Mouse (Mus musculus) sigmoid colon, adult 10 weeks (tissue): Measurements from ENCODE around the gene Tmem89. TPM values are rescaled to one million over a fixed set of nuclear protein-coding genes. Genes with fewer than 3 reads are reported as not detected.

ENCODE experiments used
- polyA plus RNA-seq: library from polyadenylated mRNA; stranded (reverse); fragments of 350-450 nt; fragmentation: Illumina TruSeq; extraction: RNeasy Lipid Tissue Mini Kit (QIAGEN cat#74804); gene quantifications from one replicate; pipeline ENCODE4 v1.2.3, GENCODE M21; 2014; ENCODE audit warnings: low read depth, low replicate concordance

Tmem89 gene
- not detected for polyA plus RNA-seq

DNA sequence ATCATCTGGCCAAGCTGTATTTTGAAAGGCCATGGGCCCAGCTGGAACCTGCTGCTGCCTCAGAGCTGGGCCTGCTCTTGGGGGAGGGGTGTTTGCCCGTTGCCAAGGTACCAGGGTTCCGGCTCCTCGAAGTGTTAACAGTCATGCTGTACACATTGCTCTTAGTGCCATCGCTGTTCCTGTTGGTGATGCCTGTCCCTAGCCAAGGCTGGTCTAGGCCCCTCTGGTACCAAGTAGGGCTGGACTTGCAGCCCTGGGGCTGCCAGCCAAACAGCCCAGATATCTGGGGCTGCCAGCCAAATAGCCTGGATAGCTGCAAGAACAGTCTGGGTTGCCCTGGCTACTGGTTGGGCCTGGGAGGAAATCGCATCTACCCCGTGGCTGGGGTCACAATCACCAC is at the start of gene Tmem89:
Tmem89 (plus strand) TSS at position 129 of the 400 bp plus-strand sequence.

DNA sequence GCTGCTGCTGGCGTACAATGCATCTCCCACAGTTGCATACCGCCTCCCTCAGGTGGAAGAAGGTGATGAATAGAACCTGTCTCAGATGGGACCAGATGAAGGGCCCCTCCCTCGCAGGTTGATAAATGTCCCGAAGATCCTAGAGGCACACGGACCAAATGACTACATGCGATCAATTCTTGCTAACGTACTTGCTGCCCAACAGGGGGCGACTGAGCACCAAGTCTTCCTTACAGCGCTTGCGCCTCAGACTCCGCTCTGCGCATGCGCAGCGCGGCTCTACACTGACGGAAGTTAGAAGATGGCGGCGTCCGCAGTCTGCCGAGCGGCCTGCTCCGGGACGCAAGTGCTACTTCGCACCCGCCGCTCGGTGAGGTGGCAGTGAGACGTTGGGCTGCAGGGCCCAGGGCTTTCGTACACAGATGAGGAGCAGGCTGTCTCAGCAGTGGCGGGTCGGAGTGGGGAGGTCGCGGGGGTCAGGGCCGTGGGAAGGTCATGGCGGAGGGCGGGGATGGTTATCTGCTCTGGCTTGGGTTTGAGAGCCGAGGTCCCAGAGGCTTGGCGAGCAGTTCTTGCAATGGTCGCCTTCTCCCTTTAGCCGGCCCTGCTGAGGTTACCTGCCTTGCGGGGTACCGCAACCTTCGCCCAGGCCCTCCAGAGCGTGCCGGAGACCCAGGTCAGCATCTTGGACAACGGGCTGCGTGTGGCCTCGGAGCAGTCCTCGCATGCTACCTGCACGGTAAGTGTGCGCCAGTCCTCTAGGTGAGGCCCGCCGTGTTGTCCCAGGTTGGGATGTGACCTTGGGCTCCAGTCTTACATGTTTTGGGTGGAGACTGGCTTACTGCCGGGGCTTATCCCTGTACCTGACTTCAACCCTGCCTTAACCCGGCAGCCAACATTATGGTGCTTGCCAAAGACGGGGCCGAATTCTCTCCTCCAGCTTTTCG is 22.3 kb downstream of the Tmem89 start, which contains the start of gene Uqcrc1:
Uqcrc1 (plus strand) TSS at position 216 of the 947 bp plus-strand sequence.

DNA sequence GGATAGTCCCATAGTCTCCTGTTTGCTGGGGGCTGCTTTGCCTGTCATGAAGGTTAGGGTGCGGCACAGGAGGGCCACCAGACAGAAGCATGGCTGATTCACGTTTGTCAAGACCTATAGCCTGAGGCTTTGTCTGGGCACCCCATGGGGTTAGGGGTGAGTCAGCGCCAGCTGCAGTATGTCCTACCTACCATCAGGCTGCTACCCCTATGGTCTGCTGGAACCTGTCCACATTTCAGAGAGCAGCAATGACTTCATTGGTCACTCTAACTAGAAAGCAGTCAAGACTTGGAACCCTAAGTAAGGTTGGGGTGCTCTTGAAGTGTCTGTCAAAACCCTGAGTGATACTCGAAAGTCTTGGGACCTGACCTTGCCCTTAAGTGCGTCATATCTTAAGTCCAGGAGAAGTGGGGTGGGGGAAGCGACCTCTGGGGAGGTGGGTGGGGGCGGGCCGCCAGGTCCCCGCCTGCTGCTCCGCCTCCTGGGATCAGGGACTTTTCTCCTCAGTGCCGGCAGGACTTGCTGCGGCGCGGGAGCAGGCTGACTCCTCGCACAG is 38.7 kb downstream of the Tmem89 start, which contains the start of gene Col7a1:
Col7a1 (plus strand) TSS at position 506 of the 556 bp plus-strand sequence.

Other genes with a start within 250 kb of the Tmem89 start
- 248 TPM for gene Prkar2a, start 225.3 kb upstream of the Tmem89 start, polyA plus RNA-seq
- 135 TPM for gene Ip6k2, start 130.8 kb upstream of the Tmem89 start, polyA plus RNA-seq
- not detected for gene Nckipsd, start 106.3 kb upstream of the Tmem89 start, polyA plus RNA-seq
- gene Celsr3, start 88.3 kb upstream of the Tmem89 start, polyA plus RNA-seq: 0.06 TPM
- 0.32 TPM for gene Slc26a6, start 61.3 kb upstream of the Tmem89 start, polyA plus RNA-seq
- 46.7 TPM for gene Uqcrc1, start 22.0 kb downstream of the Tmem89 start, polyA plus RNA-seq
- not detected for gene Col7a1, start 39.0 kb downstream of the Tmem89 start, polyA plus RNA-seq
- not detected for gene Ucn2, start 71.4 kb downstream of the Tmem89 start, polyA plus RNA-seq
- gene Pfkfb4, start 77.2 kb downstream of the Tmem89 start, polyA plus RNA-seq: 2.1 TPM
- gene Shisa5, start 123.9 kb downstream of the Tmem89 start, polyA plus RNA-seq: 38.0 TPM
- gene Trex1, start 145.1 kb downstream of the Tmem89 start, polyA plus RNA-seq: not detected
- 6.4 TPM for gene Atrip, start 159.5 kb downstream of the Tmem89 start, polyA plus RNA-seq
- gene Ccdc51, start 167.9 kb downstream of the Tmem89 start, polyA plus RNA-seq: 1.5 TPM
- 568 TPM for gene Tma7, start 168.0 kb downstream of the Tmem89 start, polyA plus RNA-seq
- gene Plxnb1, start 180.8 kb downstream of the Tmem89 start, polyA plus RNA-seq: 0.47 TPM
- not detected for gene Fbxw21, start 247.4 kb downstream of the Tmem89 start, polyA plus RNA-seq